Mouse (Mus musculus) adrenal gland, postnatal 25 days (tissue): ENCODE measurements around the gene Dnm2. TPM values are rescaled to one million over a fixed set of nuclear protein-coding genes. Genes with fewer than 3 reads are reported as not detected.

Experiments used
- DNase-seq: peaks from one replicate; pipeline ENCODE4 v3.0.0; 2021; ENCODE audit warnings: mixed read lengths
- long read RNA-seq: library from polyadenylated mRNA; stranded (forward); transcript quantifications from one replicate; pipeline ENCODE4 v2.0.0, GENCODE M21; 2021
- total RNA-seq: library from RNA; stranded (reverse); gene quantifications from 2 replicates; pipeline ENCODE4 v1.2.3, GENCODE M21; 2021

Dnm2 gene
- 110 and 126 TPM in 2 replicates for total RNA-seq
- long read RNA-seq, transcript Dnm2-206 (21 exons, 2,613 nt), result major isoform, 6 of 74 reads
- long read RNA-seq, transcript Dnm2-204 (21 exons, 3,063 nt), result major isoform, 6 of 74 reads
- long read RNA-seq, partial matches to known transcripts, result 26 of 74 reads
- long read RNA-seq, other reads (novel, unspliced or antisense), result 29 of 74 reads

DNA sequence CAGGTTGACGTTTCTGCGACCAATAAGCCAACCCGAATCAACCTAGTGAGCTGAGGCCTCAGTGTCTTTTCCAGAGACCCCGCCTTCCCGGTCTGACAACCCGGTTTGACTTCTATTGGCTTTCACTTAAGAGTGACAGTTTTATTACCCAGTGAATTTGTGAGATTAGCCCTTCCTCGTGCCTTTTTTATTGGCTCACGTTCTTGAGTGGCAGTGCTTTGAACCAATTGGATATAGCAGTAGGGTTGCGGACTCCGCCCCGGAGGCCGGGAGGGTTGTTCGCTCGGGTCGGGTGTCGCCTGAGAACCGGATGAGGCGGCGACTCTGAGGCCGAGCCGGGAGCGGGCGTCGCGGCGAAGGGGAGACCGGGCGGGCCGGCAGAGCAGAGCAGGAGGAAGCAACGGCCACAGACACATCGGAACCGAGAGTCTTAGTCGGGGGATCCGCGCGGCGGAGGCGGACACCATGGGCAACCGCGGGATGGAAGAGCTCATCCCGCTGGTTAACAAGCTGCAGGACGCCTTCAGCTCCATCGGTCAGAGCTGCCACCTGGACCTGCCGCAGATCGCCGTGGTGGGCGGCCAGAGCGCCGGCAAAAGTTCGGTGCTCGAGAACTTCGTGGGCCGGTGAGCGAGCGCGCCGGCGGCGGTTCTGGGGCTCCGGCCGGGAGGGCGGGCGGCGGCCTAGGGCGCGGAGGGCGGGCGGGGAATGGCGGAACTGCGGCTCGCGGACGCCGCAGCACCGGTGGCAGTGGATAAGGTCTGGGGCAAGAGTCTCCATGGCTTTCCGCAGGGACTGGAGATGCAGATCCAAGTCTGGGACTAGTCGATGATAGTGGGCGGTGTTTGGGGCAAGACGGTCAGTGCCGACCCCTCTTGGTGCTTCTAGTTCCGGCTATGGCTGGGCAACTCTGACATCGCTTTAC lies at the start of gene Dnm2:
TSS of gene Dnm2 (plus strand) at position 278 of the 925 bp plus-strand sequence.
- peak; percentile 93 for DNase-seq

DNA sequence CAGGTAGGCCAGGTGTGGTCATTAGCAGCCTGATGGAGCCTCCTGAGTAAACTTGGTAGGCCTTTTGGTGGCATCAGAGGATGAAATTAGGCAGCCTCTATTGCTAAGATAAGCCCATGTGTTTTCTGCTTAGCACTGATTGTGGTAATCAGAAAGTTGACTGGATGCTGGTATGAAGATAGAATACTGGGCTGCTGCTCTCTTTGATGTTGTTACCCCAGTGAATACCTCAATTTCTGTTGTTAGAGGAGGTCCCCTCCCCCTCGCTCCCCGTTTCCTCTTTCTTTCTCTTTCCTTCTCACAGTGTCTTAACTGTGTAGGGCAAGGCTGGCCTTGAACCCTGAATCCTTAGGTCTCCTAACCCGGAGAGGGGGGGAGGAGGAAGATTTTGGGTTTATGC lies 45.5 kb upstream of the Dnm2 start:
- DNase-seq, result no peak

DNA sequence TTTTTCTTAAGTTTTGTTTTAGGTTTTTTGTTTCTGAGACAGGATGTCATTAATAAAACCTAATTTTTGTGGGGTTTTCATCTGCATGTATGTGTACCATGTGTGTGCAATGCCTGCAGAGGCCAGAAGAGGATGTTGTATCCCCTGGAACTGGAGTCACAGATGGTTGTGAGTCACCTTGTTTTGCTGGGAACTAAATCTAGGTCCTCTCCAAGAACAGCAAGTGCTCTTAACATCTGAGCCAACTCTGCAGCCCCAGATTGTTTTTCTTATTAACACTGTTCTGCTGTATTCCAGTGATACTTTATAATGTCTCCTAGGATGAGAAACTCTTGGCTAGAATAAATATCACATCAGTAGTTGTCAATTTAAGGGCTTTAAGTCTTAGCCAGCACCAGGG lies 43.8 kb upstream of the Dnm2 start:
- DNase-seq, result no peak

DNA sequence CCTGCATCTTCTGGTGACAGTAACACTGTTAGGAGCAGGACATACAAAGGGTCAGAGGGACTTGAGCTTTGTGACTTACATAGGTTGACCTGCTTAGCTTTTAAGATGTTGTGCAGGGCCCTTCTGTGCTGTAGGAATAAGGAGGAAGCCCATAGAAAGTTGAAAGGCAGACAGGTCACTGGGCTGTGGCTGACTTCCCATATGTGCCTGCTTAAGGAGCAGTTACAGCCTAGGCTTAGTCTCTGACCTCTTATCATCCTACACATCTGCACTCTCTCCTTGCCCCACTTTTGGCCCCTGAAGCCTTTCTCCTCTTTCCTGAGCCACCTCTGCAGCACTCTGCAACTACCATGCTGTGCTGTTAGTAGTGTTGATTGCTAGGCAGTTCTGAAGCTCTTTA lies 40.7 kb upstream of the Dnm2 start:
- DNase-seq, result no peak

DNA sequence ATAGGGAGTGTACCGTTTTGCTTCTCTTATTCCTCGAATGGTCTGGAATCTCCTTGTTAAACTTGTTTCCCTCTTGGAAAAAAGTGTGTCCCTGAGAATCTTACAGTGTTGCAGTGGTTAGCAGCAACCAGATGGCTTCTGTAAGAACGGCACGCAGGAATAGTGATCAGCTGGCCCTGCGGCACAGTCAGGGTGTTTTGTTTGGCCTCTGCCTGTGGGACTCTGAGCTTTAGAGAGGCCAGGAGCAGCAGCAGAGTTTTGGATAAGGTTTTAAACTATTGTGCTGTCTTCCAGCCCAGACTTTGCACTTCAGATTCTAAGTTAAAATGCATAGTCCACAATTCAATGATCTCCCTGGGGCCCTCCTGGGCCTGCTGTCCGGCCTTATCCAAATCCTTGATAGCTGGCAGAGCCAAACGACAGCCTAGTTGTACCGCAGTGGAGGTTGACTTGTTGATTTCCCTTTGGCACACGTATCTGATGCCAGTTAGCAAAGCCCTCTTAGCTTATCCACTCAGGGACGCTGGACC lies 32.0 kb upstream of the Dnm2 start:
- DNase-seq, result no peak

DNA sequence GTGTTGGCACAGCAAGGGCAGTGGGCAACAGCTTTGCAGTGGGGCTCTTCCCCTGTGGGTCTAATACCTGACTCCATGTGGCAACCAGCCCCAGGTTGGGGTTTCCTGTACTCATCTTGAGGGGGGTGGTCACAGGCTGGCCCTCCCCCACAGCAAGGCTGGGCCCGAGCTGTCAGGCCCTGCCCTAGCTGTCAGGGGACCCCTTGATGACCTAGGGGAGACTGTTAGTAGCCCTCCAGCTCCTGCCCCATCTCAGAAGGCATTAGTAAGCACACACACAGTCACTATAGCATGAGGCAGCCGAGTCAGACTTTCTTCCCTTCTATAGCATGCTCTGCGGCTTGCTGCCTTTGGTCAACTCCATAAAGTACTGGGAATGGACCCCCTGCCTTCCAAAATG lies 29.0 kb upstream of the Dnm2 start:
- DNase-seq, result no peak

DNA sequence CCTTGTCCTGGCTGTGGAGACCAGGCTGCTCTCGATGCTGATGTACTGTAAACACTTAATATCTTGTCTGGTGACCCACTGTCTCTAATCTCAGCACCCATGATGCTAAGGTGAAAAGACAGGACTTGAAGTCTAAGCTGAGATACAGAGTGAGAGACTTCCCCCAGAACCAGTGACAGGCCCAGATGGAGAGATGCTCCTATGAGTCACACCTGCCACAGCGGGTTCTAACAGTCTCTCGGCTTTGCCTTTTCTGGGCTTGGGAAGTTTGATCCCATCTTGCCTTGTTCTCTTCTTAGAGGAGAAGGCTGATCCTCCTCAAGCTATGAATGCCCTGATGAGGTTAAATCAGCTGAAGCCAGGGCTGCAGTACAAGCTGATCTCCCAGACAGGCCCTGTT lies 27.5 kb upstream of the Dnm2 start:
- DNase-seq, result no peak

DNA sequence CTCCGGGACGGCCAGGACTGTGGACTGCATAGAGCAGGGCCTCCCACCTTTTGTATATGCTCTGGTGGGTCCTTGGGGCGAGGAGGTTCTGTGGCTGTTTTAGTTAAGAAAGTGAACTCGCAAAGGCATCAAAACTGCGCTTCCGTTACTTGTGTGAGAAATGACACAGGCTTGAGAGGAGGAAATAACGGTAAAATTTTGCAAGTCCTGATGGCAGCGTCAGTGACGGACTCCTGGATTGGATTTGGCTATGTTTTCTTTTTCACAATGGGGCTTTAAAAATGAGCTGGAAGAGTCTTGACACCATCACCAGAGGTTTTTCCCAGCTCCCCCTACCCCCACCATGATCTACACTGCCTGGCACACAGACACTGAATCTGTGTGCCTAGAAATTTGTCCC lies 23.7 kb upstream of the Dnm2 start:
- DNase-seq, result no peak

DNA sequence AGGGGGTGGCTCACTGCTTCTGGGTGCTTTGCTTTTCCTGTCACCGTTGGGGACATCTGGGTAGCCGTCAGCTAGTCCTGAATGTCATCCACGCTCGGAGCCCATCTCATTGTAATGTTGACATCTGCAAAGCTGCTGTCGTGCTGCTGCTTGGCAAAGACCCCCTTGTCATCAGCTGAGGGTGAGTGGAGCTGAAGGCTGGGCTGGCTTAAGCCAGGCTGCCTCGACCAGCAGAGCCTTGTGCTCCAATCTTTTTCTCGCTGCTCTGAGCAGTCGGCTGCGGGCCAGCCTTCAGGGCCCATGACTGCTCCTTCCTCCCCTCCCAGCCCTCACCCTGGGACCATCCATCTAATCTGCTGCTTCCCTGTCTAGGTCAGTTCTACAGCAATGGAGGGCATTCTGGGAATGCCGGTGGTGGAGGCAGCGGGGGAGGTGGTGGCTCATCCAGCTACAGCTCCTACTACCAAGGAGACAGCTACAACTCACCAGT lies 21.9 kb upstream of the Dnm2 start:
- no peak for DNase-seq

DNA sequence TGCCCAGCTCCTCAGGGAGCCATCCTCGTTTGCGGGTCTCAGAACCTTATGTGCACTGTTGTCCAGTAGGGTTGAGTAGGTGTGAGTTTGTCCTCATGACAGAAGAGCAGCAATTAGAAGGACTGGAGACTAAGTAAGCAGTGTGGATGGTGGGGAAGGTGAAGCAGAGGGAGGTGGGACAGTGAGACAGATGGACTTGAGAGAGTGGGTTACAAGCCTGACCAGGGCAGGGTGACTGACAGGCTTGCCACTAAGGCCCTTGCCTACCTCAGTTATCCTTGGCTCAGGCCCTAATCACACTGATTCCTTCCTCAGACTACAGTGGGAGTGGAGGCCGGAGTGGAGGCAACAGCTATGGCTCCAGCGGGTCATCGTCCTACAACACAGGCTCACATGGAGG lies 21.0 kb upstream of the Dnm2 start:
- no peak for DNase-seq

DNA sequence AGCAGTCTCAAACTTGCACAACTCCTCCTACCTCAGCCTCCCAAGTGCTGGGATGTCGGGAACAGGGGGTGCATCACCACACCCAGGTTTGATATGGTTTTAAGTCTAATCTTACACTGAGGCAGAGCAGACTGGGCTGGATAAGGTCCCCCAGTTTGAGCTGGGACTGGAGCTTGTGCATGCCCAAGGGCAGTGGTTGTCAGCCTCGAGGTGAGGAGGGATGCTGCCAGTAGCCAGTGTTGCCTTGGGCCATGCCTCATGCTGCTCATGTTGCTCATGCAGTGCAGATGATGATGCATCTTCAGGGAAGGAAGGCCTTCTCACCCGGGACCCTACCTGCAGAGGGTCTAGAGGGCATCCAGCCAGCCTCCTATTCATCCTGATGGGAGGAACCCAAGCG lies 19.2 kb upstream of the Dnm2 start:
- DNase-seq, result no peak

DNA sequence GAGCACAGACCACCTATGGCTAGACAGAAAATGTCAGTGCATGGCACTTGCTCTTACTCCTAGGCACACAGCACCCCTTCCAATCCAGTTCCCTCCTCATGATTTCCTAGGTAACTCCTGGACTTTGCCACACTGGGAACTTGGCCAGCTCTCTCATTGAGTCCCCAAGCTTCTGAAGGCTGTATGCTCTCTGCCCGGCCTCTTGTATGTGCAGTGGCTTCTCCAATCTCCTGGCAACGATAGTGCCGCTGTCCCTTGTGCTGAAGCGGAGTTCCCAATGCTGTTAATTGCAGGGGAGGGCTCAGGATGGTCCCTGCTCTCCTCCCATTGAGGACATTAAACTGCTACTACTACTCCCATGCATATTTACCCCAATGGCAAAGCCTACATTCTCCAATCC lies 16.8 kb upstream of the Dnm2 start:
- peak; percentile 45 for DNase-seq

DNA sequence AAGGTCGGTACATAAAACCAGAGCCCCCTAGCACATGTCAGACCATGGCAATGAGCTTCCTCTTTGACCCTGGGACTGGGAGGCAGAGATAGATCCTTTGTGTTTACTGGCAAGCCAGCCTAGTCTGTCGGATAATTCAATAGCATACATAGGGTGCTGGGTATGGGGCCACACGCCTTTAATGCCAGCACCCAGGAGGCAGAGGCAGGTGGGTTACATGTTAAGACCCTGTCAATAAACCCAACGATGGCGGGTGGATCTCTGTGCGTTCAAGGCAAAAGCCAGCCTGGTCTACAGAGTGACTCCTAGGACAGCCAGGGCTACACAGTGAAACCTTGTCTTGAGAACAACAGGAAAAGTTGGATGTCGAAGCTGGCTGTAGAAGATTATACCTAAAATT lies 16.1 kb upstream of the Dnm2 start:
- DNase-seq, result no peak

DNA sequence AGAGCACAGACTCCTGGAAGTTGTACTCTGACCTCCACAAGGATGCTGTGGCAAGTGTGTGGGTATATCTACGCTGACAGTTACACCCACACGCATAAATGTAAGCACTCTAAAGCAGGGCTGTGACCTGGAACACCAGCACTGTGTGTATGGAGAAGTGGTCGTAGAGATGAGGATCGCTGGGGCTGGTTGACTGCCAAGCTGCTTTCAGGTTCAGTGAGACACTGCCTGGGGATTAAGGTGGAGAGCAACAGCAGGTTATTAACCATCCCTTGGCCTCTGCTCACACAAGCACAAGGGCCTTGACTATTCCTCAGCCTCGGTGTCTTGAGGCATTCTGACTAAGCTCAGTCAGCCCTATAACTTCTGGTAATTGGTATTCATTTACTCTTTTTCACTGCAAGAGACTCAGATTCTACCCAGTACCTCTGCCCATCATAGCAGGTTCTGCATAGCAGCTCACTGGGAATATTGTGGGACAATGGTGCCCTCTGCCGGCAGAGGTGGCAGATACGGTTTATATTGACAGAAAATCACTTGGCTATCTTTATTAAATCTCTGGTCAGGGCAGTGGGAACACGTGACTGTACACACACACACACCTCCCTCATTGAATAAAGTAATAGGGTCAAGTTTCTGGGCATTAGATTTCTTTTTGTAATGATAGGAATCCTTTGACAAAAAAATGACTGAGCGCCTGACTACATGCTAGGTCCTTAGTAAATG lies 15.0 kb upstream of the Dnm2 start:
- DNase-seq, result peak; percentile 86

DNA sequence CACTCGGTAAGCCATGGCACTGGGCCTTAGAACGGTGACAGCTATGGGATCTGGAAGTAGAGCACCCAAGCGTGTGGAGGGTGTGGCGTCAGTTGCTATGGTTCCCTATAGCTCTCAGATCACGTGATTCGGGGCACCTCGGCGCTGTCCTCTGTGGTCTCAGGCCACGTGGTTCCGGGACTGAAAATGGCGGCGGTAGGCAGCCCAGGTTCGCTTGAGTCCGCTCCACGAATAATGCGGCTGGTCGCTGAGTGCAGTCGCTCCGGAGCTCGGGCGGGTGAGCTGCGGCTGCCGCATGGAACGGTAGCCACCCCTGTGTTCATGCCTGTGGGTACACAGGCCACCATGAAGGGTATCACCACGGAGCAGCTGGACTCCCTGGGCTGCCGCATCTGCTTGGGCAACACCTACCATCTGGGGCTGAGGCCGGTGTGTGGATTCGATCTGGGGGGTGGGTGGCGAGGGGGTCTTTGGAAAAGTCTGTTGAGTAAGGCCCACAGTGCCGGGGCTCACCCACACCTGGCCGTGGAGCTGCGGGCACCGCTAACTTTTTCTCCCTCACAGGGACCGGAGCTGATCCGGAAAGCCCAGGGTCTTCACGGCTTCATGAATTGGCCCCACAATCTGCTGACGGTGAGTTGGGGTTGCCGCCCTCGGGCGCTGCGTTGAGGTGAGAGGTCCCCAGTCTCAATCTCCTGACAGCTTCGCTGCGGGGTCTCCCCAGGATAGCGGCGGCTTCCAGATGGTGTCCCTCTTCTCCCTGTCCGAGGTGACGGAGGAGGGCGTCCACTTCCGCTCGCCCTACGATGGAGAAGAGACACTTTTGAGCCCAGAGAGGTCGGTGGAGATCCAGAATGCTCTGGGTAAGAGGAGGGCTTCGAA lies 12.8 kb upstream of the Dnm2 start, which contains the start of gene Qtrt1:
TSS of gene Qtrt1 (plus strand) at position 169 of the 882 bp plus-strand sequence.
- DNase-seq, result peak; percentile 78

DNA sequence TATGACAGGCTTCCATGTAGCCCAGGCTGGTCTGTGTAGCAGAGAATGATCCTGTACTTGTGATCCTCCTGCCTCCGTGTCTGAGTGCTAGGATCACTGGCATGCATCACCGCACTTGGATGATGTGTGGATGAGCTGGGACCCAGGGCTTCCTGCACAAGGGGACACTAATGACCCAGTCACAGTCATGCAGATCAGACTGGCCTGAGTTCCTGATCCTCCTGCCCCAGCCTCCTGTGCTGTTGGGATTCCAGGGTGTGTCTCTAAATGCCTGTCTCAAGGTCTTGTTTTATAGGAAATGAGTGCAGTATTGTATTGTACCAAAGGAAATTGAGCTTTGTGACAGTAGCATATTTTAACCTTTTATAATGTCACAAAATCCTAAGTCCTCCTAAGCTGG lies 6.8 kb upstream of the Dnm2 start:
- DNase-seq, result no peak

DNA sequence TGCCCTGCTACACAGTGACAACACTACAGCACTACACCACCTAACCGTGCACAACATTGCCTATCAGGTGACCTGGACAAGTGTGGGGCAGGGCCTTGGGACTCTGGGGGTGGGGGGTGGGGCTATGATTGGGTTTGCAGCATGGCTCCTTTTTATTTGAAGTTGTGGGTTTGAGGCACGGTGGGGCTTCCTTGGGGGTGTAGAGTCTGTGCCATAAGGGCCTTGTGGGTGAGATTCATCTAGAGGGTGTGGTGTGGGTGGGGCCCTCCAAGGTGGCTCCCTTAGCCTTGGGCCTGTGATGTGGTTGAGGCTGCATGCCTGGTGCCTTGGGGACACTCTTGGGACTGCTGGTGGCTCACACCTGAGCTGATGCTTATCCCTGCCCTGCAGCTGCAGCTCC lies 5.1 kb upstream of the Dnm2 start:
- no peak for DNase-seq

DNA sequence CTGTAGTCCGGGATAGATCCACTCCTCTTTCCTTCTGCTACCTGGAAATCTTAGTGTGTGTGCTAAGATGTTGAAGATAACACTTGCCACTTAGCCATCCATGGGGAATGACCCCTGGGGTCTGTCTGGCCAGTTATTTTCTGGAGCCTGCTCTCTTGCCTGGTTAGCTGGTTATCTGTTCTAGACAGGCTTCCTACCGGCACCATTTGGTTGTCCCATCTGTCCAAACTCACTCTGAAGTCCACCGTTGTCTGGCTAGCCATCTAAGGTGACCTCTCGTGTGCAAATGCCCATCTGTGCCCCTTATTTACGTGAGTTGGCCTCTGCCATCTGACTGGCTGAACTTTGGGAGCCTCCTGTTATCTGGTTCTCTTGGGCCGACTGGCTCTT lies 843 bp downstream of the Dnm2 start:
- DNase-seq, result no peak

DNA sequence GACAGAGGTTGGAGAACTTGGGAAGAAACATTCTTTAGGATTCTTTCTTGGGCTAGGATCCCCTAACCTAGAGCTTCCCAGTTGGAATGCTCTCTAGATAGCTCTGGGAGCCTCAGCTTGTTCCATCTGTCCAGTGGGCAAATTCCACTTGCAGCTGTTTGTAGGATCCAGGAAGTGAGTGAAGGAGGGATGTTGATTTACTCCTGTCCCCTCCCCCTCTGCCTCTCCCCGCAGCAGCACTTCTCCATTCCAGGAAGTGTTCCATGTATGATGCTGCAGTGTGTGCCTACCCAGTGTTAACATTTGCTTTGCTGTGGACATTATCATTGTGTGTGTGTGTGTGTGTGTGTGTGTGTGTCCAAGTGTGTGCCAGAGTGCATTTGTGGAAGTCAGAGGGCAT lies 1.3 kb downstream of the Dnm2 start:
- no peak for DNase-seq

DNA sequence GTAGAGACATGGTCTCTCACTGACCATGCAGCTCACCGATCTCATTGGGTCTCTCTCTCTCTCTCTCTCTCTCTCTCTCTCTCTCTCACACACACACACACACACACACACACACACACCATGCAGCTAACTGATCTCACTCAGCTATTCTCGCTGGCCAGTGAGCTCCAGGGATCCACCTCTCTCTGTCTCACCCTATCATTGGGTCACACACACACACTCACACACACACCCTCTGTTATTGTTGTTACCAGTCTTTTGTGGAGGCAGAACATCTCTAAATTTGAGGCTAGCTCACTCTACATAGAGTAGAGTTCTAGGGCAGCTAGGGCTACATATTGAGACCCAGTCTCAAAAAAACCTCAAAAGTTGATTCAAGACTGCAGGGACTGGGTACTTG lies 1.8 kb downstream of the Dnm2 start:
- DNase-seq, result no peak

DNA sequence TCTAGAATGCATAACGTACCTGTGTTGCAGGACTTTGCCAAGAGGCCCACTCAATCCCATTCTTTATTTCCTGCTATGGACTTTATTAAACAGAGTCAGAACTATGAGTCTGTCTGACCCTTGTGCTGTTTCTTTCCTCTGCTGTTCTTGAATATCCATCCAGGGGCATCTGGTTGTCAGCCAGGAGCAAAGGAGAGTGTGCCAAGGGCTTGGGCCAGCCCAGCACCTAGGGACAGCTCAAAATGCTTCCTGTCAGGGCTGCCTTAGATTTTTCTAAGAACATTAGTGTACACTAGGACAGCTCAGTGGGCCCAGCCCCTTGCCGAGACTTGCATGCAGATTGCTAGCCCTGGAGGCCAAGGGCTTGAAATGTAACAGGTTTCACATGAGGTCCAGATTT lies 3.1 kb downstream of the Dnm2 start:
- peak; percentile 58 for DNase-seq

DNA sequence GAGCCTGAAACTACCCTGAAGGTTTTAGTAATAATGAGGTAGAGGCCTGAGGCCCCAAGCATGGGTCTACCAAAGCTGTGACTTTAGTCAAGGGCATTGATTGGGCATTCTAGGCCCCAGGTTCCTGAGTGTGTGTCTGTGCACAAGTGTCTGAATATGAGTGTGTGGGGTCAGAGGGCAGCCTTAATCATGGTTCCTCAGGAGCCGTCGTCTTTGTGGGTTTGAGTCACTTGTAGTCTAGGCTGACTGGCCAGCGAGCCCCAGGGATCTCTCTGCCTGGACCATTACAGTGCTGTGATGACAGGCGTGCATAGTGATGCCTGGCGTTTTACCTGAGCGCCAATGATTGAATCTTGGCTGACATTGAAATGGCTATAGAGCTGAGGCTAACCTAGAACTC lies 3.5 kb downstream of the Dnm2 start:
- no peak for DNase-seq
